Mouse (Mus musculus) hindbrain, embryonic 14.5 days (tissue): ENCODE measurements around the gene App. TPM values are rescaled to one million over a fixed set of nuclear protein-coding genes. Genes with fewer than 3 reads are reported as not detected.
A peak's percentile ranks its signal among the peaks of the same experiment; 100 is the strongest.

Experiments
- ATAC-seq: fragments of 200-750 bp; cut with Nextera tagmentation; 2 replicates; pipeline ENCODE4 v1.8.0; 2017; ENCODE audit warnings: moderate number of reproducible peaks, mild to moderate bottlenecking, moderate TSS enrichment, moderate library complexity; ENCODE audit not compliant: low FRiP score
- DNase-seq: peaks from one replicate; pipeline ENCODE4 v3.0.0-alpha.2; 2015; ENCODE audit warnings: low spot score
- H3K27ac ChIP-seq: fragments of 300-500 bp; sonication (generic); 2 replicates; pipeline ENCODE4 v1.5.1; 2014; ENCODE audit warnings: mild to moderate bottlenecking, moderate library complexity
- H3K27me3 ChIP-seq: fragments of 300-500 bp; sonication (generic); 2 replicates; pipeline ENCODE4 v1.6.1; 2014; ENCODE audit warnings: mild to moderate bottlenecking, low read length, mixed read lengths; ENCODE audit not compliant: control insufficient read depth, insufficient read depth
- H3K36me3 ChIP-seq: fragments of 300-500 bp; sonication (generic); replicated peaks from 2 replicates; pipeline ENCODE4 v1.6.1; 2014; ENCODE audit not compliant: control insufficient read depth, insufficient read depth
- H3K4me1 ChIP-seq: fragments of 300-500 bp; sonication (generic); replicated peaks from 2 replicates; pipeline ENCODE4 v1.6.1; 2014; ENCODE audit warnings: antibody characterized with exemption, low read length, mixed read lengths; ENCODE audit not compliant: control insufficient read depth, insufficient read depth
- H3K4me2 ChIP-seq: fragments of 300-500 bp; sonication (generic); replicated peaks from 2 replicates; pipeline ENCODE4 v1.6.1; 2014; ENCODE audit warnings: mild to moderate bottlenecking, moderate library complexity
- H3K4me3 ChIP-seq: fragments of 300-500 bp; sonication (generic); replicated peaks from 2 replicates; pipeline ENCODE4 v1.5.1; 2014; ENCODE audit warnings: mild to moderate bottlenecking, low read length
- H3K9ac ChIP-seq: fragments of 300-500 bp; sonication (generic); 2 replicates; pipeline ENCODE4 v1.6.1; 2014
- H3K9me3 ChIP-seq: fragments of 300-500 bp; sonication (generic); 2 replicates; pipeline ENCODE4 v1.6.1; 2016; ENCODE audit warnings: low read length; ENCODE audit not compliant: control insufficient read depth
- WGBS: fragments of 180-500 bp; shearing (Covaris S2); extraction: QIAGEN DNeasy Blood & Tissue Kit; methylation state at CpG from one replicate; pipeline ENCODE4 v1.1.7; 2014; 5-methylcytosine and 5-hydroxymethylcytosine counted together
- polyA plus RNA-seq: library from polyadenylated mRNA; unstranded; fragments of >200 nt; fragmentation: Nextera tagmentation; extraction: Ambion mirVana; gene quantifications from 2 replicates; pipeline ENCODE4 v1.2.1, GENCODE M21; 2014

Gene App
- polyA plus RNA-seq, 1 experiment from 2014 or later = 430 TPM

- WGBS = 90% methylated on average over 13 of the region's 13 CpGs
- no peaks in the 10 kb centered on the region for H3K9me3 ChIP-seq
- no peaks in the 10 kb centered on the region for H3K27me3 ChIP-seq
- H3K4me3 ChIP-seq = no peak overlapping the region
- H3K9ac ChIP-seq = no peak overlapping the region
- no peak overlapping the region for H3K27ac ChIP-seq
- H3K36me3 ChIP-seq = peaks cover 8% of the 10 kb centered on the region
- no peak for DNase-seq
- ATAC-seq = no peak
- H3K4me1 ChIP-seq = no peaks in the 10 kb centered on the region
- no peak overlapping the region for H3K4me2 ChIP-seq
These were observed 106.2 kb downstream of the App start for GRCm38 (mm10) chr16:85067254-85067893.

- 72% methylated on average over 11 of the region's 11 CpGs for WGBS
- no peak for ATAC-seq
- Histone ChIP-seq H3K4me1 (no peaks in the 10 kb centered on the region), H3K4me3 (no peak overlapping the region), H3K9me3 (no peaks in the 10 kb centered on the region), H3K36me3 (no peaks in the 10 kb centered on the region; the same call in 1 of the 2 replicates), H3K27ac (no peak overlapping the region), H3K4me2 (no peak overlapping the region), H3K9ac (no peak overlapping the region), H3K27me3 (no peaks in the 10 kb centered on the region)
- DNase-seq = no peak
These were observed 107.3 kb downstream of the App start for GRCm38 (mm10) chr16:85066227-85066626.

- H3K4me2 ChIP-seq = no peak overlapping the region
- ATAC-seq = no peak
- H3K9ac ChIP-seq = no peak overlapping the region
- H3K9me3 ChIP-seq = no peaks in the 10 kb centered on the region
- no peak overlapping the region for H3K27ac ChIP-seq
- no peaks in the 10 kb centered on the region for H3K4me1 ChIP-seq
- H3K36me3 ChIP-seq = no peaks in the 10 kb centered on the region; the same call in 1 of the 2 replicates
- H3K4me3 ChIP-seq = no peak overlapping the region
- no peak for DNase-seq
- H3K27me3 ChIP-seq = no peaks in the 10 kb centered on the region
- WGBS = 86% methylated on average over 6 of the region's 6 CpGs
These were observed 108.8 kb downstream of the App start for GRCm38 (mm10) chr16:85064800-85065199.

GRCm38 (mm10) chr16:85062732-85063131 lies 110.8 kb downstream of the App start:
- Histone ChIP-seq H3K4me2 (no peak overlapping the region), H3K27me3 (no peaks in the 10 kb centered on the region), H3K9ac (no peak overlapping the region), H3K36me3 (no peaks in the 10 kb centered on the region; the same call in 1 of the 2 replicates), H3K4me1 (peaks cover 15% of the 10 kb centered on the region; the same call in 1 of the 2 replicates), H3K9me3 (no peaks in the 10 kb centered on the region), H3K27ac (no peak overlapping the region), H3K4me3 (no peak overlapping the region)
- ATAC-seq (no peak), DNase-seq (no peak)
- WGBS = 91% methylated on average over 3 of the region's 3 CpGs

- H3K9ac ChIP-seq = no peak overlapping the region
- H3K4me1 ChIP-seq = peaks cover 15% of the 10 kb centered on the region; the same call in 1 of the 2 replicates
- no peaks in the 10 kb centered on the region for H3K27me3 ChIP-seq
- H3K4me2 ChIP-seq = no peak overlapping the region
- H3K36me3 ChIP-seq = peaks cover 5% of the 10 kb centered on the region; the same call in 1 of the 2 replicates
- ATAC-seq (no peak), DNase-seq (no peak)
- no peak overlapping the region for H3K27ac ChIP-seq
- WGBS = 95% methylated on average over 4 of the region's 4 CpGs
- no peaks in the 10 kb centered on the region for H3K9me3 ChIP-seq
- no peak overlapping the region for H3K4me3 ChIP-seq
These were observed 111.8 kb downstream of the App start for GRCm38 (mm10) chr16:85061725-85062124.

- H3K27me3 ChIP-seq = no peaks in the 10 kb centered on the region
- peak; percentile 54; the same call in 1 of the 2 replicates for ATAC-seq
- H3K9ac ChIP-seq = 0 out of 2 replicates have a peak overlapping the region, but pooled peaks have one; percentile 11
- DNase-seq = no peak
- H3K36me3 ChIP-seq = peaks cover 28% of the 10 kb centered on the region
- no peaks in the 10 kb centered on the region for H3K9me3 ChIP-seq
- H3K4me1 ChIP-seq = peaks cover 15% of the 10 kb centered on the region; the same call in 1 of the 2 replicates
- peak overlapping the region; percentile 79 for H3K27ac ChIP-seq
- no peak overlapping the region for H3K4me2 ChIP-seq
- 44% methylated on average over 5 of the region's 5 CpGs for WGBS
- H3K4me3 ChIP-seq = no peak overlapping the region
These were observed 115.4 kb downstream of the App start for GRCm38 (mm10) chr16:85058138-85058537.

- no peaks in the 10 kb centered on the region for H3K27me3 ChIP-seq
- no peak overlapping the region for H3K4me2 ChIP-seq
- peaks cover 28% of the 10 kb centered on the region for H3K36me3 ChIP-seq
- H3K4me3 ChIP-seq = no peak overlapping the region
- no peak overlapping the region for H3K9ac ChIP-seq
- DNase-seq (no peak), ATAC-seq (no peak)
- H3K9me3 ChIP-seq = no peaks in the 10 kb centered on the region
- peaks cover 15% of the 10 kb centered on the region; the same call in 1 of the 2 replicates for H3K4me1 ChIP-seq
- 95% methylated on average over 10 of the region's 10 CpGs for whole genome bisulfite sequencing
- H3K27ac ChIP-seq = no peak overlapping the region
These were observed 117.4 kb downstream of the App start for GRCm38 (mm10) chr16:85056212-85056611.

- DNase-seq (no peak), ATAC-seq (no peak)
- no peaks in the 10 kb centered on the region for H3K27me3 ChIP-seq
- no peak overlapping the region for H3K4me3 ChIP-seq
- H3K27ac ChIP-seq = no peak overlapping the region
- peaks cover 28% of the 10 kb centered on the region for H3K36me3 ChIP-seq
- H3K4me2 ChIP-seq = no peak overlapping the region
- WGBS = 91% methylated on average over 7 of the region's 7 CpGs
- H3K9me3 ChIP-seq = no peaks in the 10 kb centered on the region
- H3K9ac ChIP-seq = no peak overlapping the region
- peaks cover 12% of the 10 kb centered on the region; the same call in 1 of the 2 replicates for H3K4me1 ChIP-seq
These were observed 119.6 kb downstream of the App start for GRCm38 (mm10) chr16:85053996-85054395.

- no peaks in the 10 kb centered on the region for H3K9me3 ChIP-seq
- H3K36me3 ChIP-seq = peaks cover 17% of the 10 kb centered on the region
- 76% methylated on average over 6 of the region's 6 CpGs for WGBS
- no peak overlapping the region for H3K27ac ChIP-seq
- no peak overlapping the region for H3K4me2 ChIP-seq
- DNase-seq = no peak
- H3K4me1 ChIP-seq = no peaks in the 10 kb centered on the region; the same call in 1 of the 2 replicates
- H3K4me3 ChIP-seq = no peak overlapping the region
- no peak; the same call in 1 of the 2 replicates for ATAC-seq
- H3K27me3 ChIP-seq = no peaks in the 10 kb centered on the region
- no peak overlapping the region for H3K9ac ChIP-seq
These were observed 126.3 kb downstream of the App start for GRCm38 (mm10) chr16:85047310-85047709.
